Mouse (Mus musculus): Measurements from ENCODE around the gene Ethe1. TPM values are rescaled to one million over a fixed set of nuclear protein-coding genes. Genes with fewer than 3 reads are reported as not detected.
"Not testable (repeated sequence)": the region's sequence is repeated elsewhere in the genome, so short reads cannot be mapped to it uniquely, and the experiment has no call there.

The Ethe1 gene
- total and polyA plus RNA-seq, 3 experiments = 33.8 to 37.5 (median 34.8) TPM

- no peak for DNase-seq
These were observed 24.4 kb downstream of the Ethe1 start for GRCm38 (mm10) chr7:24611709-24612108.

- DNase-seq = no peak
These were observed 25.1 kb downstream of the Ethe1 start for GRCm38 (mm10) chr7:24612308-24612910.

- no peak for DNase-seq
These were observed 27.5 kb downstream of the Ethe1 start for GRCm38 (mm10) chr7:24614816-24615215.

GRCm38 (mm10) chr7:24617763-24618162, 30.4 kb downstream of the Ethe1 start:
- no peak for DNase-seq

- DNase-seq = not testable (repeated sequence)
These were observed 31.0 kb downstream of the Ethe1 start for GRCm38 (mm10) chr7:24618374-24618773.

GRCm38 (mm10) chr7:24619671-24620397, 32.5 kb downstream of the Ethe1 start:
- DNase-seq = no peak

- no peak for DNase-seq
These were observed 33.9 kb downstream of the Ethe1 start for GRCm38 (mm10) chr7:24621193-24621592.

- no peak for DNase-seq
These were observed 35.6 kb downstream of the Ethe1 start for GRCm38 (mm10) chr7:24622967-24623366.

- peak; percentile 93 for DNase-seq
These were observed 41.6 kb downstream of the Ethe1 start for GRCm38 (mm10) chr7:24628685-24629610.

GRCm38 (mm10) chr7:24629672-24630071, 42.3 kb downstream of the Ethe1 start:
- peak; percentile 71 for DNase-seq

GRCm38 (mm10) chr7:24630116-24630880, 43.0 kb downstream of the Ethe1 start:
- DNase-seq = no peak

GRCm38 (mm10) chr7:24636264-24636663, 48.9 kb downstream of the Ethe1 start, which contains the start of gene Lypd3:
Gene Lypd3, plus strand, starts transcription at chr7:24636550.
- no peak for DNase-seq

- DNase-seq = no peak
These were observed 49.7 kb downstream of the Ethe1 start for GRCm38 (mm10) chr7:24637046-24637445.

- DNase-seq = peak; percentile 55
These were observed 50.9 kb downstream of the Ethe1 start for GRCm38 (mm10) chr7:24638026-24638856.

- no peak for DNase-seq
These were observed 53.1 kb downstream of the Ethe1 start for GRCm38 (mm10) chr7:24640450-24640849.

- DNase-seq = peak; percentile 76
These were observed 55.1 kb downstream of the Ethe1 start for GRCm38 (mm10) chr7:24642491-24642890.

GRCm38 (mm10) chr7:24644492-24644891, 57.1 kb downstream of the Ethe1 start:
- DNase-seq = no peak

- DNase-seq = no peak
These were observed 57.7 kb downstream of the Ethe1 start for GRCm38 (mm10) chr7:24644996-24645395.

GRCm38 (mm10) chr7:24646486-24646885, 59.1 kb downstream of the Ethe1 start:
- no peak for DNase-seq

GRCm38 (mm10) chr7:24653681-24654080, 66.3 kb downstream of the Ethe1 start:
- peak; percentile 73 for DNase-seq
